Mouse (Mus musculus): ENCODE results near the gene Gm11361.

Gene Gm11361

GRCm38 (mm10) chr13:28257228-28257627, at the start of gene Gm11361:
Gene Gm11361, plus strand, starts transcription at chr13:28257528.
- no peak for DNase-seq

GRCm38 (mm10) chr13:28264399-28264798, 7.1 kb downstream of the Gm11361 start:
- peak; percentile 16 for DNase-seq

GRCm38 (mm10) chr13:28287368-28287767, 30.0 kb downstream of the Gm11361 start:
- no peak for DNase-seq

- no peak for DNase-seq
Measured at GRCm38 (mm10) chr13:28294272-28294671, 36.9 kb downstream of the Gm11361 start.

- peak; percentile 22 for DNase-seq
Measured at GRCm38 (mm10) chr13:28294757-28295361, 37.5 kb downstream of the Gm11361 start.

GRCm38 (mm10) chr13:28295492-28295891, 38.2 kb downstream of the Gm11361 start:
- DNase-seq = no peak

GRCm38 (mm10) chr13:28297098-28297497, 39.8 kb downstream of the Gm11361 start:
- DNase-seq = no peak

GRCm38 (mm10) chr13:28297577-28297976, 40.2 kb downstream of the Gm11361 start:
- DNase-seq = no peak
